Mouse (Mus musculus): ENCODE results near the gene Ralgps1.
"Not testable (repeated sequence)": the region's sequence is repeated elsewhere in the genome, so short reads cannot be mapped to it uniquely, and the experiment has no call there.

Gene Ralgps1

GRCm38 (mm10) chr2:33146994-33147393 lies 224.3 kb downstream of the Ralgps1 start:
- no peak for DNase-seq (ENCODE audit: extremely low spot score, low read depth, low spot score)

DNA sequence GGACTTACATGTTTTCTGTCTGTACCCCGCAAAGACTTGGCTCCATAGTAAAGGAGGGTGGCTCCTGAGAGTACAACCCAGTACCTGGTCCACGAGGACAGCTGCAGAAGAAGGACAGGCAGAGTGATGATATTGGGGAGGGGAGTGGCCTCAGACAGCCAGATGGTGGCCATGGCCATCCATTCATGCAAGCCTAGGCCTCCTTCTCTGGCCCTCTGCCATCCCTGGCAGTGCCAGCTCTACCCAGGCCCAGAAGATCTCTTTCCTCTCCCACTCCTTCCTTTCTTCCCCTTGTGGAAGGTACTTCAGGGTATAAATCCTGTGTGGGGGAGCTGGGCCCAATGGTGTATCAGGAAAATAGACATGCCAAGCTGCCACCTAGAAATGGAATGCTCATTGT lies 228.0 kb downstream of the Ralgps1 start:
- no peak for DNase-seq (ENCODE audit: extremely low spot score, low read depth, low spot score)

DNA sequence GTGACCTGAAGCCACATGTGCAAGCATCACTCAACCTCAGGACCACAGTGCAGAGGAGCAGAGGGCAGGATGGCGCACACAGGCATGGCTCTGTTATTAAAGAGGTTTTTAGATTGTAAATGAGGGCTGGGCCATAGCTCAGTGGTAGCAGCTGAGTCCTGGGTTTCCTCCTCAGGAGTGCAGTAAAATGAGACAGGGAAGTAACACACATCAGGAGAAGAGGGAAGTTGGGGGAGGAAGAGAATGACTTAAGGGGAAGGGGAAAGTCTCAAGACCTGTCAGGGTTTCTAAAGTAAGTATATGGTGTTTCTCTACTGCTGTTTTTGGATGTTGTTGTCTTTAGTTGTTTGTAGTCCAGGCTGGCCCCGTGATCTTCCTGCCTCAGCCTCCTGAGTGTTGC lies 232.8 kb downstream of the Ralgps1 start:
- DNase-seq (ENCODE audit: extremely low spot score, low read depth, low spot score): no peak

- DNase-seq (ENCODE audit: extremely low spot score, low read depth, low spot score): no peak
Observed at GRCm38 (mm10) chr2:33137731-33138130, 233.6 kb downstream of the Ralgps1 start.

GRCm38 (mm10) chr2:33137244-33137643 lies 234.0 kb downstream of the Ralgps1 start:
- no peak for DNase-seq (ENCODE audit: extremely low spot score, low read depth, low spot score)

GRCm38 (mm10) chr2:33136366-33136765 lies 234.9 kb downstream of the Ralgps1 start:
- DNase-seq (ENCODE audit: extremely low spot score, low read depth, low spot score): no peak

DNA sequence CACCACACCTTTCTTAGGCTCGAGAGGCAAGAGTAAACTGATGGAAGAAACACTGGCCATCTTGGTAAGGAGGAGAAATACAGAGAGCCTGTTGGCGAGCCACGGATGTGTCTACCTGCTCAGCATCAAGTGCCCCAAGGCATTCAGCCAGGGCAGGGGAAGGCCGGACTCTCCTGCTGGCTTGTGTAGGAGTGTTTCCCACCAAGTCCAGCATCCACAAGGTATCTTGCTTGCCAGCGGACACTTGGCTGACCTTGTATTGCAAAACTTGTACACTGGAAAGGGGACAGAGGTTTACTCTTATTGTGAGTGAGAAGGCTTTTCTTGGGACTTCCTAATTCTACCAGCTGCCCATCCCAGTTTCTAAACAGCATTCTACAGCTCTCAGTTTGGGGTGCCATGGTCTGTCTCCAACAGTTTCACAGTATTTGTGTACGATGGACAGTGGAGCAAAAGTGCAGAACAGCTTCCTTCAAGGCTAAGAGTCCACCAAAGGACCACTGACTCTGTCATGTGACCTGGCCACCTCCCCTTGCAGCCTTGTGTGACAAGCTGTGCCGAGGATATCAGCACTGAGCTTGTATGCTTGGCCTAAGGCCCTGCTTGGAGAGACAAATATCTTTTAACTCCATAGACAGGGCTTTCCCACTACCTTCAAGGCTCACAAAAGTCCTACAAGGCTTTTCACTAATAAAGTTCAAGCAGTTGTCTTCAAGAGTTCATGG lies 236.4 kb downstream of the Ralgps1 start:
- no peak for DNase-seq (ENCODE audit: extremely low spot score, low read depth, low spot score)

GRCm38 (mm10) chr2:33132306-33132705 lies 239.0 kb downstream of the Ralgps1 start:
- DNase-seq (ENCODE audit: extremely low spot score, low read depth, low spot score): no peak

- no peak for DNase-seq (ENCODE audit: extremely low spot score, low read depth, low spot score)
Observed at GRCm38 (mm10) chr2:33131500-33132092, 239.7 kb downstream of the Ralgps1 start, which contains the start of gene Garnl3. Gene Garnl3 (minus strand): TSS chr2:33131654.

- peak; percentile 77 for DNase-seq (ENCODE audit: extremely low spot score, low read depth, low spot score)
Observed at GRCm38 (mm10) chr2:33130526-33131483, 240.5 kb downstream of the Ralgps1 start.

DNA sequence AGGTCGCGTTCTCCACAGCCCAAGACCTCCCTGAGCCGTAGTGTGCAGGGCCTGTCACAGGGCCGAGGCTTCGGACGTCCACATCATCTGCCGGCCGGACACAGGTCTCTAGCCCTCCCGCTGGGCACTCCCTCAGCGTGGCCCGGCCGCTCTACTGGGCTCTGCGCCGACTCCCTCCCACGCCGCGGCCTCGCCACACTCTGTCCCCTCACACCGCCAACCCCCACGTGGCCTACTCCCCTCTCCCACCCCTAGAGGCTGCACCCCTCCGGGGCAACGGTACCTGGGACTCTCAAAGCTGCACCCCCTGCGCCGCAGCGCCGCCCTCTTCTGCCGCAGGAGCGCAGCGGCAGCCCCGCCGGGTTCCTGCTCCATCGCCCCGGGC lies 241.2 kb downstream of the Ralgps1 start:
- no peak for DNase-seq (ENCODE audit: extremely low spot score, low read depth, low spot score)

DNA sequence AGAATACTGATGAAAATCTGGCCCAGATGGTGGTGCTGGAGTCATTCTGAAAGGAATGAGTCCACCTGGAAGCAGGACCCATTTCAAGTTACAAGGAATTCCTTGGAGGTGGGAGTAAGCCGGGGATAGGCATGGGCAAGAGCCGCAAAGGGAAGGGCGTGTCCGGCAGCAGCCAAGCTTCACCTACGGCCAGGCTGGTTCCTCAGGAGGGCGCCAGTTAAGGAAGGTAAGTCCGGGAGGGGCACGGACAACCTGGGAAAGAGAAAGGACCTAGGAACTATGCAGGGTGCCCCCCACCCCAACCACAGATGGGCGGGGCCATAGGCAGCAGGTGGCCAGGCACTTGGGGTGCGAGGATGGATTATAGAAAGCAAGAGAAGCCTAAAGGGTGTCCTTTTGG lies 241.6 kb downstream of the Ralgps1 start:
- no peak for DNase-seq (ENCODE audit: extremely low spot score, low read depth, low spot score)

GRCm38 (mm10) chr2:33129005-33129404 lies 242.3 kb downstream of the Ralgps1 start:
- no peak for DNase-seq (ENCODE audit: extremely low spot score, low read depth, low spot score)

DNA sequence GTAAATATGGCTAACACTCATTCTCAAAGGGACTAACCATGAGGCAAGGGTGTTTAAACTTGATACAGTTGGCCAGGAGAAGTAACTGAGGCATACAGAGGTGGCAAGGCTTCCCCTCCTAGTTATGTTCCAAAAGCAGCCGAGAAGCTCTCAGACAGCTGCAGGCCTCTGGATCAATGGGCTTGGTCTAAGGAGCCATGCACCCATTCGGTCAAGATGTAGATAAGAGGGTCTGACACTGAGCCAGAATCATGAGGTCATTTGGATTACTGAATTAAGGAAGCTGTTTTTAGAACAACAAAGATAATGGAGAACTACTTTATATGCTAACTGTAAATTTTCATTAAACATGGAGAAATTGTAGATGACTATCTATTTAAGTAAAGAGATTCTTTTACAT lies 244.0 kb downstream of the Ralgps1 start:
- no peak for DNase-seq (ENCODE audit: extremely low spot score, low read depth, low spot score)

DNA sequence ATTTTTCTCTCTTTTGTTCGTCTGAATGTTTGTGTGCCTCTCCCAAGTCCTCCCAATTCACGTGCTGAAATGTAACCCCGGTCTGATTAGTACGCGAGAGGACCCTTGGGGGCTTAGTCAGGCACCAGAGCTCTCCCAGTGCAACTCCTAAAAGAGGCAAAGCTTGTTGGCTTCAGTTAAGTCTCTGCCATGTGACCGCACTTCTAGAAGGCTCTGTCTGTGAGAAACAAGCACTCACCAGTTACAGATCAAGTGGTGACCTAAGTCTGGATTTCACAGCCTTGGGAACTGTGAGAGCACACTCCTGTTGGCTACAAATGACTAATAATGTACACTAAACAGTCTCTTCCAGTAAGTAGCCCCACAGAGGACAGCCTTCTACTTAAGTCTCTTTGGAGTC lies 248.4 kb downstream of the Ralgps1 start:
- DNase-seq (ENCODE audit: extremely low spot score, low read depth, low spot score): no peak

DNA sequence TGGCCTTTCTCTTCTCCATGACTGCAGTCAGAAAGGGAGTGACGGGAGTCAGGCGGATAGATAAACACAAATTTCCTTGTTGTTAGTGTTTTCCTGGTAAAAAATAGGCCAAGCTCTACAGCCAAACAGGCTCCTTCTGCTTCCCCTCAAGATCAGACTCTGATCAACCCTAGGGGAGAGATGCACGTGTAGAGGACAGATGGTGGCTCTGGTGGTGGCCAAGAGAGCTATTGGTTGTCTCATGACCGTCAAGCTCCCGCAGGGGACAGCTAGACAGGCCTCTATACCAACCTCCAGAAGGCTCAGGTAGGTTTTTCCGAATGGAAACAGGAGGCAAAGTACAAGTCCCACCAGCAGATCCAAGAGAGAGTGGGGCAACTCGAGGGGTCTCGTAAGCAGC lies 270.8 kb downstream of the Ralgps1 start:
- no peak for DNase-seq (ENCODE audit: extremely low spot score, low read depth, low spot score)

GRCm38 (mm10) chr2:33097326-33097725 lies 274.0 kb downstream of the Ralgps1 start:
- not testable (repeated sequence) for DNase-seq (ENCODE audit: extremely low spot score, low read depth, low spot score)

DNA sequence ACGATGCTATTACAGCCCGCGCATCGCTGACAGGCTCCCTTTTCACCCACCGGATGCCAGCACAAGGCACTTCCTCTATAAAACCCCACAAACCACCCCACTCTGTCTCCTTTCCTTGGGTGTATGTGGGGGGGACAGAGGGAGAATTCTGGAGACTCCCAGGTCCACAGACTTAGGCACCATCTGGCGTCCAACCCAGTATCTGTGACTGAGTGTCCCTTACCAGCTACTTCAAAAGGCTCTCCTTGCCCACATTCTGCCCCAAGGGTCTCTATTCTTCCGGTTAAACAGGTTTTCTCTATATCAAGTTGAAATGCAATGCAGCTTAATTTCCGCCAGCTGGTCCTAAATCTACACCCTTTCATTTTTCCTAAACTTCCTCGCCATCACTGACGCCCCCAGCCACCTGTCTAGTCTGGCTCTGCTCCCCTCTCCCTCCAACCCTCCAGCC lies 276.0 kb downstream of the Ralgps1 start:
- DNase-seq (ENCODE audit: extremely low spot score, low read depth, low spot score): no peak

- no peak for DNase-seq (ENCODE audit: extremely low spot score, low read depth, low spot score)
Observed at GRCm38 (mm10) chr2:33090620-33091520, 280.4 kb downstream of the Ralgps1 start.

GRCm38 (mm10) chr2:33090033-33090400 lies 281.3 kb downstream of the Ralgps1 start:
- DNase-seq (ENCODE audit: extremely low spot score, low read depth, low spot score): not testable (repeated sequence)

Data from hindlimb bud, embryonic 11.5 days (tissue).